Mouse (Mus musculus) midbrain, embryonic 13.5 days (tissue): Measurements from ENCODE around the gene Myh7b. TPM values are rescaled to one million over a fixed set of nuclear protein-coding genes. Genes with fewer than 3 reads are reported as not detected.

Experiments used
- ATAC-seq: fragments of 200-750 bp; cut with Nextera tagmentation; 2 replicates; pipeline ENCODE4 v1.8.0; 2017; ENCODE audit warnings: mild to moderate bottlenecking, moderate TSS enrichment, moderate library complexity
- H3K27ac ChIP-seq: fragments of 300-500 bp; sonication (generic); 2 replicates; pipeline ENCODE4 v1.5.1; 2015; ENCODE audit warnings: inconsistent platforms, mild to moderate bottlenecking, moderate library complexity
- H3K27me3 ChIP-seq: fragments of 300-500 bp; sonication (generic); 2 replicates; pipeline ENCODE4 v1.6.1; 2015; ENCODE audit warnings: mild to moderate bottlenecking, inconsistent platforms
- H3K36me3 ChIP-seq: fragments of 300-500 bp; sonication (generic); 2 replicates; pipeline ENCODE4 v1.6.1; 2015; ENCODE audit warnings: mild to moderate bottlenecking, inconsistent platforms
- H3K4me1 ChIP-seq: fragments of 300-500 bp; sonication (generic); replicated peaks from 2 replicates; pipeline ENCODE4 v1.6.1; 2015; ENCODE audit warnings: inconsistent platforms
- H3K4me2 ChIP-seq: fragments of 300-500 bp; sonication (generic); replicated peaks from 2 replicates; pipeline ENCODE4 v1.6.1; 2015; ENCODE audit warnings: moderate library complexity, mild to moderate bottlenecking, inconsistent platforms
- H3K4me3 ChIP-seq: fragments of 300-500 bp; sonication (generic); replicated peaks from 2 replicates; pipeline ENCODE4 v1.5.1; 2015; ENCODE audit warnings: mild to moderate bottlenecking, inconsistent platforms
- H3K9ac ChIP-seq: fragments of 300-500 bp; sonication (generic); replicated peaks from 2 replicates; pipeline ENCODE4 v1.6.1; 2015; ENCODE audit warnings: mild to moderate bottlenecking, inconsistent platforms
- H3K9me3 ChIP-seq: fragments of 300-500 bp; sonication (generic); 2 replicates; pipeline ENCODE4 v1.6.1; 2016; ENCODE audit warnings: mild to moderate bottlenecking, inconsistent platforms
- WGBS: fragments of 180-500 bp; shearing (Covaris S2); methylation state at CpG from one replicate; pipeline ENCODE4 v1.1.7; 2015; 5-methylcytosine and 5-hydroxymethylcytosine counted together
- polyA plus RNA-seq: library from polyadenylated mRNA; unstranded; fragments of >200 nt; fragmentation: Nextera tagmentation; extraction: Ambion mirVana; gene quantifications from 2 replicates; pipeline ENCODE4 v1.2.1, GENCODE M21; 2015

The Myh7b gene
- polyA plus RNA-seq, 1 experiment from 2014 or later: 0.97 TPM

- no peak overlapping the region for H3K4me2 ChIP-seq
- H3K9me3 ChIP-seq: no peaks in the 10 kb centered on the region
- 99% methylated on average over 4 of the region's 4 CpGs for WGBS
- ATAC-seq: no peak
- peaks cover 18% of the 10 kb centered on the region; the same call in 1 of the 2 replicates for H3K4me1 ChIP-seq
- H3K27me3 ChIP-seq: peaks cover 25% of the 10 kb centered on the region
- H3K36me3 ChIP-seq: peaks cover 98% of the 10 kb centered on the region
- no peak overlapping the region for H3K4me3 ChIP-seq
- no peak overlapping the region for H3K27ac ChIP-seq
- H3K9ac ChIP-seq: no peak overlapping the region
Observed at GRCm38 (mm10) chr2:155637411-155637810, 26.4 kb downstream of the Myh7b start.

- peak; percentile 24; the same call in 1 of the 2 replicates for ATAC-seq
- peak overlapping the region; percentile 27 for H3K27ac ChIP-seq
- no peak overlapping the region for H3K4me2 ChIP-seq
- 77% methylated on average over 6 of the region's 6 CpGs for WGBS
- H3K9ac ChIP-seq: no peak overlapping the region
- H3K36me3 ChIP-seq: peaks cover 96% of the 10 kb centered on the region
- H3K4me1 ChIP-seq: peaks cover 18% of the 10 kb centered on the region; the same call in 1 of the 2 replicates
- no peaks in the 10 kb centered on the region for H3K27me3 ChIP-seq
- no peaks in the 10 kb centered on the region for H3K9me3 ChIP-seq
- no peak overlapping the region for H3K4me3 ChIP-seq
Observed at GRCm38 (mm10) chr2:155640656-155641055, 29.6 kb downstream of the Myh7b start.

- WGBS: 71% methylated on average over 18 of the region's 18 CpGs
- H3K9ac ChIP-seq: 0 out of 2 replicates have a peak overlapping the region, but pooled peaks have one; percentile 6
- H3K4me1 ChIP-seq: peaks cover 18% of the 10 kb centered on the region; the same call in 1 of the 2 replicates
- no peaks in the 10 kb centered on the region for H3K27me3 ChIP-seq
- peaks cover 93% of the 10 kb centered on the region for H3K36me3 ChIP-seq
- no peaks in the 10 kb centered on the region for H3K9me3 ChIP-seq
- H3K4me3 ChIP-seq: no peak overlapping the region
- ATAC-seq: peak; percentile 58
- no peak overlapping the region for H3K4me2 ChIP-seq
- peak overlapping the region; percentile 58 for H3K27ac ChIP-seq
Observed at GRCm38 (mm10) chr2:155641540-155642472, 30.8 kb downstream of the Myh7b start.

GRCm38 (mm10) chr2:155645746-155646145 lies 34.7 kb downstream of the Myh7b start:
- WGBS: 86% methylated on average over 7 of the region's 7 CpGs
- H3K27ac ChIP-seq: no peak overlapping the region
- no peaks in the 10 kb centered on the region for H3K9me3 ChIP-seq
- H3K4me2 ChIP-seq: no peak overlapping the region
- no peak overlapping the region for H3K9ac ChIP-seq
- peaks cover 10% of the 10 kb centered on the region; the same call in 1 of the 2 replicates for H3K4me1 ChIP-seq
- ATAC-seq: no peak
- no peak overlapping the region for H3K4me3 ChIP-seq
- H3K27me3 ChIP-seq: no peaks in the 10 kb centered on the region
- H3K36me3 ChIP-seq: peaks cover 88% of the 10 kb centered on the region

GRCm38 (mm10) chr2:155652618-155653017 lies 41.6 kb downstream of the Myh7b start:
- peaks cover 91% of the 10 kb centered on the region for H3K36me3 ChIP-seq
- 92% methylated on average over 5 of the region's 5 CpGs for WGBS
- no peak for ATAC-seq
- no peaks in the 10 kb centered on the region for H3K27me3 ChIP-seq
- no peak overlapping the region for H3K9ac ChIP-seq
- H3K4me1 ChIP-seq: no peaks in the 10 kb centered on the region
- no peak overlapping the region for H3K4me3 ChIP-seq
- H3K4me2 ChIP-seq: no peak overlapping the region
- no peaks in the 10 kb centered on the region for H3K9me3 ChIP-seq
- no peak overlapping the region for H3K27ac ChIP-seq

- WGBS: 54% methylated on average over 6 of the region's 6 CpGs
- H3K4me2 ChIP-seq: no peak overlapping the region
- H3K9ac ChIP-seq: no peak overlapping the region
- no peaks in the 10 kb centered on the region for H3K27me3 ChIP-seq
- ATAC-seq: no peak
- no peak overlapping the region for H3K27ac ChIP-seq
- no peaks in the 10 kb centered on the region for H3K9me3 ChIP-seq
- H3K4me3 ChIP-seq: no peak overlapping the region
- no peaks in the 10 kb centered on the region for H3K4me1 ChIP-seq
- peaks cover 88% of the 10 kb centered on the region for H3K36me3 ChIP-seq
Observed at GRCm38 (mm10) chr2:155655759-155656372, 44.9 kb downstream of the Myh7b start.

- no peak overlapping the region for H3K9ac ChIP-seq
- peaks cover 90% of the 10 kb centered on the region for H3K36me3 ChIP-seq
- no peak for ATAC-seq
- H3K27ac ChIP-seq: no peak overlapping the region; the same call in 1 of the 2 replicates
- no peaks in the 10 kb centered on the region for H3K9me3 ChIP-seq
- no peaks in the 10 kb centered on the region for H3K27me3 ChIP-seq
- 92% methylated on average over 5 of the region's 5 CpGs for WGBS
- H3K4me3 ChIP-seq: no peak overlapping the region
- no peaks in the 10 kb centered on the region for H3K4me1 ChIP-seq
- H3K4me2 ChIP-seq: no peak overlapping the region
Observed at GRCm38 (mm10) chr2:155662390-155662789, 51.4 kb downstream of the Myh7b start.

- Histone ChIP-seq H3K9me3 (no peaks in the 10 kb centered on the region), H3K27ac (no peak overlapping the region), H3K4me3 (no peak overlapping the region), H3K9ac (no peak overlapping the region), H3K27me3 (no peaks in the 10 kb centered on the region), H3K4me1 (no peaks in the 10 kb centered on the region), H3K36me3 (peaks cover 89% of the 10 kb centered on the region), H3K4me2 (no peak overlapping the region)
- WGBS: 26% methylated on average over 5 of the region's 5 CpGs
- no peak for ATAC-seq
Observed at GRCm38 (mm10) chr2:155663097-155663496, 52.1 kb downstream of the Myh7b start.

GRCm38 (mm10) chr2:155663910-155664460 lies 53.0 kb downstream of the Myh7b start:
- Histone ChIP-seq H3K4me3 (no peak overlapping the region), H3K4me2 (no peak overlapping the region), H3K36me3 (peaks cover 87% of the 10 kb centered on the region), H3K9me3 (no peaks in the 10 kb centered on the region), H3K9ac (no peak overlapping the region), H3K4me1 (no peaks in the 10 kb centered on the region), H3K27ac (no peak overlapping the region), H3K27me3 (no peaks in the 10 kb centered on the region)
- WGBS: 84% methylated on average over 6 of the region's 6 CpGs
- no peak for ATAC-seq

- Histone ChIP-seq H3K27ac (no peak overlapping the region), H3K4me3 (no peak overlapping the region), H3K9me3 (no peaks in the 10 kb centered on the region), H3K27me3 (no peaks in the 10 kb centered on the region), H3K4me2 (no peak overlapping the region), H3K9ac (no peak overlapping the region), H3K36me3 (peaks cover 76% of the 10 kb centered on the region), H3K4me1 (no peaks in the 10 kb centered on the region)
- ATAC-seq: no peak
- WGBS: 95% methylated on average over 8 of the region's 8 CpGs
Observed at GRCm38 (mm10) chr2:155667881-155668280, 56.9 kb downstream of the Myh7b start.

GRCm38 (mm10) chr2:155668461-155668860 lies 57.4 kb downstream of the Myh7b start:
- H3K4me1 ChIP-seq: no peaks in the 10 kb centered on the region
- H3K9me3 ChIP-seq: no peaks in the 10 kb centered on the region
- no peak for ATAC-seq
- peaks cover 71% of the 10 kb centered on the region for H3K36me3 ChIP-seq
- H3K9ac ChIP-seq: no peak overlapping the region
- no peak overlapping the region for H3K4me3 ChIP-seq
- H3K4me2 ChIP-seq: no peak overlapping the region
- no peak overlapping the region for H3K27ac ChIP-seq
- WGBS: 85% methylated on average over 4 of the region's 4 CpGs
- H3K27me3 ChIP-seq: no peaks in the 10 kb centered on the region

GRCm38 (mm10) chr2:155671236-155671635 lies 60.2 kb downstream of the Myh7b start:
- 89% methylated on average over 4 of the region's 4 CpGs for WGBS
- Histone ChIP-seq H3K27me3 (no peaks in the 10 kb centered on the region), H3K4me2 (no peak overlapping the region), H3K4me3 (no peak overlapping the region), H3K9me3 (no peaks in the 10 kb centered on the region), H3K4me1 (no peaks in the 10 kb centered on the region; the same call in 1 of the 2 replicates), H3K9ac (no peak overlapping the region), H3K36me3 (peaks cover 46% of the 10 kb centered on the region), H3K27ac (no peak overlapping the region)
- no peak for ATAC-seq
